Mouse (Mus musculus) adrenal gland, postnatal 25 days (tissue): ENCODE measurements around the gene Vmn1r57. TPM values are rescaled to one million over a fixed set of nuclear protein-coding genes. Genes with fewer than 3 reads are reported as not detected.
"Not testable (repeated sequence)": the region's sequence is repeated elsewhere in the genome, so short reads cannot be mapped to it uniquely, and the experiment has no call there.

ENCODE experiments used
- DNase-seq: peaks from one replicate; pipeline ENCODE4 v3.0.0; 2021; ENCODE audit warnings: mixed read lengths
- long read RNA-seq: library from polyadenylated mRNA; stranded (forward); transcript quantifications from one replicate; pipeline ENCODE4 v2.0.0, GENCODE M21; 2021
- total RNA-seq: library from RNA; stranded (reverse); gene quantifications from 2 replicates; pipeline ENCODE4 v1.2.3, GENCODE M21; 2021

The Vmn1r57 gene
- total RNA-seq = not detected in 2 replicates
- long read RNA-seq = 0 reads

DNA sequence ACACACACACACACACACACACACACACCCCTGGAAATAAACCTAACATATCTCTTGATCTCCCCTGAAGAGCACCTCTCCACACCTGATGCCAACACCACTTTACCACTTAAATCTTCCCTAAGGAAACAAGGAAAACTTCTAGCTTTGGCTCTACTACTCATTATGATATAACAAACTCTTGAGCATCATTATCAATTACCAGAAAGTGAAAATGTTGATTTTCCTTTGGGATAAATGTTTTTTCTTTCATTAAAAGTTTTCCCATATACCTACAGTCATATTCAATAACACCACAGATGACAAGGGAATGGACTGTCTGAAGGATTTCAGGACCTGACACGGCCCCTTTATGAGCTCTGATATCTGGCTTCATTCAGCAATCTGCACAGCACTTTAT, at the start of gene Vmn1r57:
Vmn1r57 (plus strand) TSS at position 301 of the 400 bp plus-strand sequence.
- not testable (repeated sequence) for DNase-seq

DNA sequence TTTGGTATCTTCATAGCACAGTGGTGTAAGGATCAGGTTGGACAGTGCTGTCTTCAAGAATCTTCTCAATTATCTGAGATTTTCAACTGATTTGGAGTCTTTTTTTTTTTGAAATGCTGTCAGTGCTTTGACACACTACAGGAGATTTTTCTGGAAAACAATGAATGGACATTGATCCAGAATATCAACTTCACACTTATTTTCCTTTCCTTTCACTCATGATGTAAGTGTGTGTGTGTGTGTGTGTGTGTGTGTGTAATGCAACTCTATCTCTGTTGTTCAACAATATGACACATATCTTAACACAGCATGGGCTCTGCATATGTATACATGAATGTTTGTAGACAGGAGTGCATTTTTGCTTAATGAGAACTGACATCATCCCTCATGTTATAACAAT, 21.6 kb upstream of the Vmn1r57 start, which contains the start of gene Vmn1r56:
Vmn1r56 (minus strand) TSS at position 101 of the 400 bp plus-strand sequence.
- not testable (repeated sequence) for DNase-seq

DNA sequence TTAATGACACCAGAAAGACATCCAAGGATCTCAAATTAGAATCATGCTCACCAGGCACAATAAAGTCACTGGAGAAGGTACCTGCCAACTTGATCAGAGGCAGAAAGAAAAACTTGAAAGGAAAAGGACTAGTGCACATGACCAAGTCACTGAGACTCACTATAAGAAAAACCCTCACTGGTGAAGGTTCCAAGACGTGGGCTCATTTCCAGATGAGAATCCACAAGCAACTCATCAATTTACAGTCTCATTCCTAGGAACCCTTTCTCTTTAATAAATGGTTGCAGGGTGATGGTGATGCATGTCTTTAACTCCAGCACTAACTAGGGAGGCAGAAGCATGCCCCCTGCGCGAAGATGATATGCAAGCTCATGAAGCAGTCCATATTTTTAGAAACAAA, 44.8 kb downstream of the Vmn1r57 start:
- no peak for DNase-seq

Other genes with a start within 250 kb of the Vmn1r57 start
- 0.15 TPM in 1 of 2 replicates, not detected in the other for gene Sbk3, start 247.3 kb upstream of the Vmn1r57 start, total RNA-seq
- gene Zfp579, start 222.3 kb upstream of the Vmn1r57 start, total RNA-seq = 21.1 and 31.6 TPM in 2 replicates
- 15.3 and 17.6 TPM in 2 replicates for gene Zfp524, start 204.1 kb upstream of the Vmn1r57 start, total RNA-seq
- 18.7 and 26.4 TPM in 2 replicates for gene Fiz1, start 203.8 kb upstream of the Vmn1r57 start, total RNA-seq
- not detected in 2 replicates for gene Gm44973, start 203.0 kb upstream of the Vmn1r57 start, total RNA-seq
- gene Zfp865, start 198.1 kb upstream of the Vmn1r57 start, total RNA-seq = 27.7 and 34.3 TPM in 2 replicates
- gene Ccdc106, start 197.9 kb upstream of the Vmn1r57 start, total RNA-seq = 1.00 and 1.1 TPM in 2 replicates
- 1.1 TPM in 1 of 2 replicates, not detected in the other for gene 4632433K11Rik, start 184.4 kb upstream of the Vmn1r57 start, total RNA-seq
- 4.7 and 5.5 TPM in 2 replicates for gene Zfp784, start 180.0 kb upstream of the Vmn1r57 start, total RNA-seq
- 7.9 and 8.8 TPM in 2 replicates for gene Zfp580, start 167.0 kb upstream of the Vmn1r57 start, total RNA-seq
- gene U2af2, start 156.3 kb upstream of the Vmn1r57 start, total RNA-seq = 191 and 195 TPM in 2 replicates
- 140 and 152 TPM in 2 replicates for gene Epn1, start 138.3 kb upstream of the Vmn1r57 start, total RNA-seq
- gene Rfpl4, start 101.5 kb upstream of the Vmn1r57 start, total RNA-seq = not detected in 2 replicates
- 1.3 and 1.7 TPM in 2 replicates for gene Rasl2-9, start 92.5 kb upstream of the Vmn1r57 start, total RNA-seq
- not detected in 2 replicates for gene Vmn1r55, start 68.8 kb upstream of the Vmn1r57 start, total RNA-seq
- not detected in 2 replicates for gene Vmn1r56, start 21.7 kb upstream of the Vmn1r57 start, total RNA-seq
- not detected in 2 replicates for gene Gm5065, start 132.0 kb downstream of the Vmn1r57 start, total RNA-seq
- gene Nlrp2, start 132.5 kb downstream of the Vmn1r57 start, total RNA-seq = not detected in 2 replicates
- not detected in 2 replicates for gene Vmn1r58, start 194.9 kb downstream of the Vmn1r57 start, total RNA-seq
- gene Vmn1r59, start 238.3 kb downstream of the Vmn1r57 start, total RNA-seq = not detected in 2 replicates